25 mouse cellular contexts compared by ENCODE assay signal in the genomic region with DNA sequence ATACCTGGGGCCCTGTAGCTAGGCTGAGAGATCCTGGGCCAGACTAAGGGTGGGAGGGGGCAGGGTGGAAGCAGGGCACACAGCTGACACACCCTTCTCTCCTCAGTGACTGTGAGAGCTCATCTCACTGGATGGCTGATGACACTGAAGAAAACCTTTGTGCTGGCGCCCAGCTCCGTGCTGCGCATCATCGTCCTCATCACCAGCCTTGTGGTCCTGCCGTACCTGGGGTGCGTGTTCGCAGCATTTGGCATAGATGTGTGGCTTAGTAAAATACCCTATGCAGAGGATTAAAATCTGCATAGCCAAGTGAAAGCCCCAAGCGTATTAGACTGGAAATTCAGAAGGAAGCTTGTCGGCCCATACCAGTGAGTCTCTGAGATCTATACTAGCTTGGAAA.
"Had no signal": no experiment of that assay in that cellular context is flagged by ENCODE, and none has a peak within 500 bp of the region (broad histone marks: within the 10 kb centered on the region; RNA-seq: fewer than 3 reads in every experiment).

No protein-coding gene starts in this region.

- H3K4me3 ChIP-seq: heart, embryonic 13.5 days; heart, embryonic 15.5 days; hindbrain, embryonic 13.5 days; hindbrain, embryonic 15.5 days; kidney, embryonic 15.5 days; limb, embryonic 13.5 days; limb, embryonic 15.5 days; liver, embryonic 13.5 days had no signal

- H3K27ac ChIP-seq: heart, embryonic 13.5 days; heart, embryonic 15.5 days; hindbrain, embryonic 13.5 days; hindbrain, embryonic 15.5 days; hindbrain, postnatal 0 days; kidney, embryonic 15.5 days; kidney, postnatal 0 days; limb, embryonic 13.5 days; limb, embryonic 15.5 days; liver, embryonic 13.5 days had no signal

- H3K4me1 ChIP-seq: kidney, embryonic 15.5 days had no signal

- H3K4me2 ChIP-seq: heart, embryonic 11.5 days; heart, embryonic 13.5 days; heart, embryonic 15.5 days; hindbrain, embryonic 13.5 days; hindbrain, embryonic 15.5 days; kidney, embryonic 15.5 days; limb, embryonic 13.5 days; limb, embryonic 15.5 days; liver, embryonic 13.5 days had no signal

- DNase-seq: forebrain, postnatal 0 days; gastrocnemius, postnatal 14 days; gastrocnemius, postnatal 36 days; heart, adult 18-20 months; heart, postnatal 14 days; heart, postnatal 36 days; kidney, adult 11 months; kidney, adult 2 months; kidney, adult 9 months; kidney, postnatal 14 days; kidney, postnatal 36 days; layer of hippocampus, adult 9-11 months; layer of hippocampus, postnatal 36 days; left cerebral cortex, postnatal 4 days; liver, embryonic 13.5 days had no signal

- H3K27me3 ChIP-seq: heart, embryonic 13.5 days; heart, embryonic 15.5 days; hindbrain, embryonic 13.5 days; hindbrain, embryonic 15.5 days; kidney, embryonic 15.5 days; limb, embryonic 13.5 days; limb, embryonic 15.5 days; liver, embryonic 13.5 days had no signal

- H3K9ac ChIP-seq: forebrain, postnatal 0 days; heart, embryonic 13.5 days; heart, embryonic 15.5 days; hindbrain, embryonic 13.5 days; hindbrain, embryonic 15.5 days; kidney, embryonic 15.5 days; limb, embryonic 13.5 days; limb, embryonic 15.5 days; liver, embryonic 13.5 days had no signal
